Mouse (Mus musculus): ENCODE results near the gene Plekhj1.

DNA sequence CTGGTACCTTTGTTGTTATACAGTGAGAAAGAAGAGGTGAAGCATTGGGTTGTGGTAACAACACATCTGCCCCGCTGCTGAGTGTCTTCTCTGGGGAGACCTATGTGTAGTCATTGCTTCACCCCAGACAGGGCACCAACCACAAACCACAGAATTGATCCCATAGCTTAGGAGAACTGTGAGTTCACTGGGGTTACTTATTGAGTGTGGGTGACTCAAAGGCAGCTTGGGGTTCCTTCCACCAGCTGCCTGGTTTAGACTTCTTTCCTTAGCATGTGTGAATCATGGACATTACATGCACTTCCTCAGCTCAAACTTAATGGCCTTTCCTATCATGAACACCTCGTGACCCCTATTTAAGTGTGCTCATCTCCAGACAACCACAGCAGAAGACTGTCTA, 34.9 kb downstream of the Plekhj1 start:
- TF ChIP-seq CTCF (IDR thresholded peaks at IDR 0.05; ENCODE audit: low read depth, low read length) (no peak), POLR2A (IDR thresholded peaks at IDR 0.05; ENCODE audit: extremely low read depth, insufficient read depth, low read length) (no peak)
